Mouse (Mus musculus) lung, postnatal 0 days (tissue): ENCODE data around the gene Lpp.

Source experiments
- CTCF ChIP-seq: IDR thresholded peaks from 2 replicates; pipeline ENCODE4 v1.5.1; 2016; ENCODE audit warnings: antibody characterized with exemption, mild to moderate bottlenecking
- EP300 ChIP-seq: IDR thresholded peaks from 2 replicates; pipeline ENCODE4 v1.6.1; 2016; ENCODE audit warnings: antibody characterized with exemption, mild to moderate bottlenecking, control low read depth

GRCm38 (mm10) chr16:24619458-24619857, 226.2 kb downstream of the Lpp start:
- TF ChIP-seq CTCF (no peak), EP300 (no peak)
